Mouse (Mus musculus): ENCODE measurements around the gene Olfr684. TPM values are rescaled to one million over a fixed set of nuclear protein-coding genes. Genes with fewer than 3 reads are reported as not detected.

Gene Olfr684
- total RNA-seq (2022), result not detected

DNA sequence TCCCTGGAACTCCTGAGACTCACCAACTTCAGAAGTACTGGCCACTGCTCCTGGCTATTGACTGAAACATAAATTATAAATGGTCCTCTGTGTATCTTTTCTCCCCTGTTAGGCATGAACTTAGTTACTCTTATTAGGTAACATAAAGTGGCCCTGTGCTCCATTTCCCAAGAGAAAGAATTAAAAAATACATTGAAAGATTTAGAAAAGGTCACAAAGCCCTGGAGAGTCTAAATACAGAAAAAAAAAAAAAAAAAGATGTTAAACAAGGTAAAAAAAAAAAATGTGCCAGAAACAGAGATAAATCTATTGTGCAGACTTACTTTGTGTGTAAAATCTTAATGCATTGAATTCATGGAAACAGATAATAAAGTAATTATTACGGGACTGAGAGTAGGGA, at the start of gene Olfr684:
Olfr684 (minus strand) TSS at position 101 of the 400 bp plus-strand sequence.
- no peak for DNase-seq

- DNase-seq, result no peak
Measured at GRCm38 (mm10) chr7:105207385-105207784, 43.9 kb upstream of the Olfr684 start, which contains the start of gene Olfr686. Gene Olfr686, minus strand, starts transcription at chr7:105207485.

GRCm38 (mm10) chr7:105185912-105186311, 22.5 kb upstream of the Olfr684 start, which contains the start of gene Olfr685:
Gene Olfr685, minus strand, starts transcription at chr7:105186012.
- DNase-seq, result no peak

DNA sequence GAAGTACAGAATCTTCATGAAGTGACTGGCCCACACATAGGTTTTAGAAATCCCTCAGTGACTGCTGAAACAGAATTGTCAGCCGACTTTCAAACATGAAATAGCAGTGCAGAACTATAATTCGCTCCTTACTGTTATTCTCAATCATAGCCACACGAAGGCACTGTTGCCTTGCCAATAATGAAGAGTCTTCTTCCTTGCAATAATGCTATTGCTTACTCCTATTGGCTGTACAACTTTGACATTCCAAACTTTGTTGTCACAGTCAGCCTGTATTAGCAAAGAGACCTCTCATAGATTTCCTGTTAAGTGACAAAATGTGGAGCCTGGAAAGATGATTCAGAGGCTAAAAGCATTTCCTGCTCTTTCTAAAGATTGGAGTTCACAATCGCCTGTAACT, 7.3 kb upstream of the Olfr684 start:
- no peak for DNase-seq

DNA sequence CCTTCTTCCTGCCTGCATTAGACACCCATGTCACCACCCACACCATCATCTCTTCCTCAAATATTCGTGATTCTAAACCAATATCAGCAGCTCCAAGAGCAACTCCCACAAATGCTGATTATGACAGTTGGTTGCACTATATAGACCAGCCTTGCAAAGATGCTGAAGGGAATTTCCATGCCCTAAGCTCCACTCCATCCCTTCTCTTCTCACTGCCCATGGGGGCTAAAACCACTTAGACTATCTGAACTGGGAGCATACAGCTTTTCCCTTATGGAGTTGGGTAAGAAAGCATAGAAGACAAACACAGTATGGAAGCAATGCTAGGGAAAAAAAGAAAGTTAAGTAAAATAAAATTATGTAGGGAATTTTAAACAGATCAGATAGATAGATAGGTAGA, 16.5 kb downstream of the Olfr684 start, which contains the start of gene Olfr683:
Olfr683 (minus strand) TSS at position 101 of the 400 bp plus-strand sequence.
- DNase-seq, result no peak

DNA sequence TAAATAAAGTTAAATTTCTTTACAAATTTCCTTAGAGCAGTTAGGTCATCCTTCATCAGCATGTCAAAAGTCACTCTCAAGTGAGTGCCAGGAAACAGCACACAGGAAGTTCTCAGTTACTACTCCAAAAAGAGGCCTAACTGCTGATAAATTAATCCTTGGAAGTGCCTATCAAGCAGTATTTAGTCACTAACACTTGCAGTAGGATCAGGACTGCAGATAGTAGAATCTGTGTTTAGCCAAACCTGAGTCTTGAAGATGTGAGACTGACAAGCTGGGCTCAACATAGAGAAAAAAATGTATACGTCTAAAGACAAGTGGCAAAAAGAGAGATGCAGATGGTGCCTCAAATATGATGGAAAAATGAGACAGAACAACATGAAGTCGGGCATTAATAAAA, 22.2 kb downstream of the Olfr684 start:
- no peak for DNase-seq

GRCm38 (mm10) chr7:105116536-105116935, 46.9 kb downstream of the Olfr684 start, which contains the start of gene Olfr681:
Gene Olfr681, plus strand, starts transcription at chr7:105116836.
- DNase-seq, result no peak

Other genes starting within 250 kb of the Olfr684 start
- gene Olfr667, start 242.2 kb downstream of the Olfr684 start, total RNA-seq (2022), result not detected
- not detected for gene Olfr668, start 235.6 kb downstream of the Olfr684 start, total RNA-seq (2022)
- not detected for gene Olfr669, start 229.4 kb downstream of the Olfr684 start, total RNA-seq (2022)
- gene Olfr670, start 201.0 kb downstream of the Olfr684 start, total RNA-seq (2022), result not detected
- gene Olfr671, start 184.5 kb downstream of the Olfr684 start, total RNA-seq (2022), result not detected
- not detected for gene Olfr672, start 161.6 kb downstream of the Olfr684 start, total RNA-seq (2022)
- gene Olfr675, start 135.2 kb downstream of the Olfr684 start, total RNA-seq (2022), result not detected
- gene Olfr676, start 131.0 kb downstream of the Olfr684 start, total RNA-seq (2022), result not detected
- not detected for gene Olfr677, start 112.3 kb downstream of the Olfr684 start, total RNA-seq (2022)
- gene Olfr678, start 99.2 kb downstream of the Olfr684 start, total RNA-seq (2022), result not detected
- gene Olfr679, start 82.4 kb downstream of the Olfr684 start, total RNA-seq (2022), result not detected
- not detected for gene Olfr680-ps1, start 70.8 kb downstream of the Olfr684 start, total RNA-seq (2022)
- gene Olfr681, start 46.8 kb downstream of the Olfr684 start, total RNA-seq (2022), result not detected
- not detected for gene Olfr683, start 16.6 kb downstream of the Olfr684 start, total RNA-seq (2022)
- not detected for gene Olfr685, start 22.4 kb upstream of the Olfr684 start, total RNA-seq (2022)
- gene Olfr686, start 43.8 kb upstream of the Olfr684 start, total RNA-seq (2022), result not detected
- not detected for gene Olfr688, start 124.4 kb upstream of the Olfr684 start, total RNA-seq (2022)
- not detected for gene Olfr689, start 147.5 kb upstream of the Olfr684 start, total RNA-seq (2022)
- not detected for gene Olfr690, start 170.5 kb upstream of the Olfr684 start, total RNA-seq (2022)
- gene Olfr691, start 178.6 kb upstream of the Olfr684 start, total RNA-seq (2022), result under 1 TPM in 1 of 4 experiments, not detected in 3; 0.15 TPM
- gene Olfr692, start 204.6 kb upstream of the Olfr684 start, total RNA-seq (2022), result not detected
- gene Gm5901, start 211.4 kb upstream of the Olfr684 start, total RNA-seq (2022), result not detected
- gene Fam160a2, start 236.4 kb upstream of the Olfr684 start, total RNA-seq (2022), result 10 to 100 TPM; 28.5 to 34.9 (median 32.1) TPM
- not detected for gene Cnga4, start 240.9 kb upstream of the Olfr684 start, total RNA-seq (2022)

Measured in adrenal gland, adult 8-10 months (tissue).